Mouse (Mus musculus): ENCODE measurements around the gene Hp1bp3. TPM values are rescaled to one million over a fixed set of nuclear protein-coding genes. Genes with fewer than 3 reads are reported as not detected.

Hp1bp3 gene
- polyA plus RNA-seq, 1 experiment from 2014 or later: 192 TPM

- H3K4me2 ChIP-seq (replicated peaks; ENCODE audit: low read depth, low read length): peak overlapping the region; percentile 90
- no peak; the same call in 1 of the 2 replicates for ATAC-seq (ENCODE audit: insufficient number of reproducible peaks, insufficient read depth, low FRiP score, low read depth)
These were observed 1.3 kb downstream of the Hp1bp3 start for GRCm38 (mm10) chr4:138217441-138217840.

GRCm38 (mm10) chr4:138217951-138218685, 2.0 kb downstream of the Hp1bp3 start:
- peaks cover 33% of the 10 kb centered on the region for H3K4me1 ChIP-seq (ENCODE audit: control insufficient read depth, insufficient read depth, low read length)
- ATAC-seq (ENCODE audit: insufficient number of reproducible peaks, insufficient read depth, low FRiP score, low read depth): no peak
- H3K4me3 ChIP-seq (ENCODE audit: low read depth, low read length): peak overlapping the region; percentile 91
- peak overlapping the region; percentile 98 for H3K9ac ChIP-seq (replicated peaks; ENCODE audit: low read depth, low read length)
- peak overlapping the region; percentile 90 for H3K4me2 ChIP-seq (replicated peaks; ENCODE audit: low read depth, low read length)
- peaks cover 17% of the 10 kb centered on the region for H3K36me3 ChIP-seq (ENCODE audit: control insufficient read depth, insufficient read depth, low read length)
- H3K9me3 ChIP-seq (ENCODE audit: control insufficient read depth, low read depth, low read length): no peaks in the 10 kb centered on the region
- WGBS: 73% methylated on average over 11 of the region's 11 CpGs
- H3K27me3 ChIP-seq (ENCODE audit: control insufficient read depth, insufficient read depth, low read length): no peaks in the 10 kb centered on the region
- peak overlapping the region; percentile 89; the same call in 1 of the 2 replicates for H3K27ac ChIP-seq (ENCODE audit: low read length)

More at GRCm38 (mm10) chr4:138217441-138217840, 1.3 kb downstream of the Hp1bp3 start:
- under 1% methylated on average over 36 of the region's 36 CpGs for WGBS
- H3K36me3 ChIP-seq (ENCODE audit: control insufficient read depth, insufficient read depth, low read length): peaks cover 10% of the 10 kb centered on the region
- H3K27me3 ChIP-seq (ENCODE audit: control insufficient read depth, insufficient read depth, low read length): no peaks in the 10 kb centered on the region
- peaks cover 33% of the 10 kb centered on the region for H3K4me1 ChIP-seq (ENCODE audit: control insufficient read depth, insufficient read depth, low read length)
- no peaks in the 10 kb centered on the region for H3K9me3 ChIP-seq (ENCODE audit: control insufficient read depth, low read depth, low read length)
- H3K4me3 ChIP-seq (ENCODE audit: low read depth, low read length): peak overlapping the region; percentile 91
- H3K27ac ChIP-seq (ENCODE audit: low read length): peak overlapping the region; percentile 89
- peak overlapping the region; percentile 98 for H3K9ac ChIP-seq (replicated peaks; ENCODE audit: low read depth, low read length)

GRCm38 (mm10) chr4:138219331-138219730, 3.2 kb downstream of the Hp1bp3 start:
- Histone ChIP-seq H3K9ac (replicated peaks; ENCODE audit: low read depth, low read length) (no peak overlapping the region), H3K4me2 (replicated peaks; ENCODE audit: low read depth, low read length) (no peak overlapping the region), H3K4me1 (ENCODE audit: control insufficient read depth, insufficient read depth, low read length) (peaks cover 29% of the 10 kb centered on the region), H3K9me3 (ENCODE audit: control insufficient read depth, low read depth, low read length) (no peaks in the 10 kb centered on the region), H3K4me3 (ENCODE audit: low read depth, low read length) (no peak overlapping the region), H3K27ac (ENCODE audit: low read length) (no peak overlapping the region), H3K36me3 (ENCODE audit: control insufficient read depth, insufficient read depth, low read length) (peaks cover 29% of the 10 kb centered on the region), H3K27me3 (ENCODE audit: control insufficient read depth, insufficient read depth, low read length) (no peaks in the 10 kb centered on the region)
- WGBS: 87% methylated on average over 5 of the region's 5 CpGs
- ATAC-seq (ENCODE audit: insufficient number of reproducible peaks, insufficient read depth, low FRiP score, low read depth): no peak

GRCm38 (mm10) chr4:138220761-138221160, 4.7 kb downstream of the Hp1bp3 start:
- Histone ChIP-seq H3K27ac (ENCODE audit: low read length) (no peak overlapping the region), H3K9ac (replicated peaks; ENCODE audit: low read depth, low read length) (no peak overlapping the region), H3K4me2 (replicated peaks; ENCODE audit: low read depth, low read length) (no peak overlapping the region), H3K4me1 (ENCODE audit: control insufficient read depth, insufficient read depth, low read length) (peaks cover 25% of the 10 kb centered on the region), H3K27me3 (ENCODE audit: control insufficient read depth, insufficient read depth, low read length) (no peaks in the 10 kb centered on the region), H3K36me3 (ENCODE audit: control insufficient read depth, insufficient read depth, low read length) (peaks cover 41% of the 10 kb centered on the region), H3K4me3 (ENCODE audit: low read depth, low read length) (no peak overlapping the region), H3K9me3 (ENCODE audit: control insufficient read depth, low read depth, low read length) (no peaks in the 10 kb centered on the region)
- 77% methylated on average over 7 of the region's 7 CpGs for WGBS
- ATAC-seq (ENCODE audit: insufficient number of reproducible peaks, insufficient read depth, low FRiP score, low read depth): no peak

- no peaks in the 10 kb centered on the region for H3K9me3 ChIP-seq (ENCODE audit: control insufficient read depth, low read depth, low read length)
- ATAC-seq (ENCODE audit: insufficient number of reproducible peaks, insufficient read depth, low FRiP score, low read depth): no peak
- H3K4me3 ChIP-seq (ENCODE audit: low read depth, low read length): no peak overlapping the region
- H3K27me3 ChIP-seq (ENCODE audit: control insufficient read depth, insufficient read depth, low read length): no peaks in the 10 kb centered on the region
- H3K36me3 ChIP-seq (ENCODE audit: control insufficient read depth, insufficient read depth, low read length): peaks cover 47% of the 10 kb centered on the region
- H3K9ac ChIP-seq (replicated peaks; ENCODE audit: low read depth, low read length): no peak overlapping the region
- no peak overlapping the region for H3K27ac ChIP-seq (ENCODE audit: low read length)
- H3K4me1 ChIP-seq (ENCODE audit: control insufficient read depth, insufficient read depth, low read length): peaks cover 23% of the 10 kb centered on the region
- WGBS: 81% methylated on average over 5 of the region's 5 CpGs
- no peak overlapping the region for H3K4me2 ChIP-seq (replicated peaks; ENCODE audit: low read depth, low read length)
These were observed 5.3 kb downstream of the Hp1bp3 start for GRCm38 (mm10) chr4:138221406-138221805.

GRCm38 (mm10) chr4:138222396-138222795, 6.3 kb downstream of the Hp1bp3 start:
- no peak for ATAC-seq (ENCODE audit: insufficient number of reproducible peaks, insufficient read depth, low FRiP score, low read depth)
- Histone ChIP-seq H3K27me3 (ENCODE audit: control insufficient read depth, insufficient read depth, low read length) (no peaks in the 10 kb centered on the region), H3K36me3 (ENCODE audit: control insufficient read depth, insufficient read depth, low read length) (peaks cover 53% of the 10 kb centered on the region), H3K27ac (ENCODE audit: low read length) (no peak overlapping the region), H3K9ac (replicated peaks; ENCODE audit: low read depth, low read length) (no peak overlapping the region), H3K9me3 (ENCODE audit: control insufficient read depth, low read depth, low read length) (no peaks in the 10 kb centered on the region), H3K4me1 (ENCODE audit: control insufficient read depth, insufficient read depth, low read length) (peaks cover 23% of the 10 kb centered on the region), H3K4me2 (replicated peaks; ENCODE audit: low read depth, low read length) (no peak overlapping the region), H3K4me3 (ENCODE audit: low read depth, low read length) (no peak overlapping the region)
- WGBS: 89% methylated on average over 5 of the region's 5 CpGs

- peaks cover 13% of the 10 kb centered on the region for H3K4me1 ChIP-seq (ENCODE audit: control insufficient read depth, insufficient read depth, low read length)
- peaks cover 65% of the 10 kb centered on the region for H3K36me3 ChIP-seq (ENCODE audit: control insufficient read depth, insufficient read depth, low read length)
- H3K4me3 ChIP-seq (ENCODE audit: low read depth, low read length): no peak overlapping the region
- H3K4me2 ChIP-seq (replicated peaks; ENCODE audit: low read depth, low read length): no peak overlapping the region
- H3K9me3 ChIP-seq (ENCODE audit: control insufficient read depth, low read depth, low read length): no peaks in the 10 kb centered on the region
- no peak overlapping the region for H3K27ac ChIP-seq (ENCODE audit: low read length)
- no peaks in the 10 kb centered on the region for H3K27me3 ChIP-seq (ENCODE audit: control insufficient read depth, insufficient read depth, low read length)
- WGBS: 82% methylated on average over 10 of the region's 10 CpGs
- H3K9ac ChIP-seq (replicated peaks; ENCODE audit: low read depth, low read length): no peak overlapping the region
- no peak for ATAC-seq (ENCODE audit: insufficient number of reproducible peaks, insufficient read depth, low FRiP score, low read depth)
These were observed 7.5 kb downstream of the Hp1bp3 start for GRCm38 (mm10) chr4:138223623-138224022.

- peaks cover 30% of the 10 kb centered on the region for H3K36me3 ChIP-seq (ENCODE audit: control insufficient read depth, insufficient read depth, low read length)
- H3K27me3 ChIP-seq (ENCODE audit: control insufficient read depth, insufficient read depth, low read length): peaks cover 9% of the 10 kb centered on the region
- no peak overlapping the region for H3K4me3 ChIP-seq (ENCODE audit: low read depth, low read length)
- 60% methylated on average over 27 of the region's 27 CpGs for WGBS
- peaks cover 13% of the 10 kb centered on the region for H3K4me1 ChIP-seq (ENCODE audit: control insufficient read depth, insufficient read depth, low read length)
- no peak overlapping the region for H3K4me2 ChIP-seq (replicated peaks; ENCODE audit: low read depth, low read length)
- ATAC-seq (ENCODE audit: insufficient number of reproducible peaks, insufficient read depth, low FRiP score, low read depth): no peak
- H3K27ac ChIP-seq (ENCODE audit: low read length): no peak overlapping the region
- no peak overlapping the region for H3K9ac ChIP-seq (replicated peaks; ENCODE audit: low read depth, low read length)
- no peaks in the 10 kb centered on the region for H3K9me3 ChIP-seq (ENCODE audit: control insufficient read depth, low read depth, low read length)
These were observed 30.9 kb downstream of the Hp1bp3 start for GRCm38 (mm10) chr4:138246756-138247665.

Measured in stomach, embryonic 14.5 days (tissue).